Mouse (Mus musculus) small intestine, adult 2 months (tissue): Measurements from ENCODE around the gene Hnrnpm. TPM values are rescaled to one million over a fixed set of nuclear protein-coding genes. Genes with fewer than 3 reads are reported as not detected.
"Not testable (repeated sequence)": the region's sequence is repeated elsewhere in the genome, so short reads cannot be mapped to it uniquely, and the experiment has no call there.

Experiments used
- H3K27ac ChIP-seq: fragments of 200-500 bp; 2 replicates; pipeline ENCODE4 v1.5.1; 2012; ENCODE audit warnings: low read depth, low read length, control low read depth, inconsistent platforms; ENCODE audit not compliant: insufficient read depth
- H3K27me3 ChIP-seq: fragments of 200-500 bp; 2 replicates; pipeline ENCODE4 v1.6.1; 2012; ENCODE audit warnings: mild to moderate bottlenecking, moderate library complexity, low read length, inconsistent platforms; ENCODE audit not compliant: control insufficient read depth, insufficient read depth
- H3K36me3 ChIP-seq: fragments of 200-500 bp; 2 replicates; pipeline ENCODE4 v1.6.1; 2012; ENCODE audit warnings: mild to moderate bottlenecking, low read length, control low read depth, inconsistent platforms; ENCODE audit not compliant: control insufficient read depth, insufficient read depth
- H3K4me1 ChIP-seq: fragments of 200-500 bp; 2 replicates; pipeline ENCODE4 v1.6.1; 2012; ENCODE audit warnings: low read length, inconsistent platforms, mixed read lengths; ENCODE audit not compliant: control insufficient read depth, insufficient read depth, insufficient read length
- H3K4me3 ChIP-seq: fragments of 200-500 bp; 2 replicates; pipeline ENCODE4 v1.5.1; 2012; ENCODE audit warnings: low read depth, mild to moderate bottlenecking, control low read depth, inconsistent platforms, low read length, moderate library complexity
- CTCF ChIP-seq: fragments of 200-500 bp; IDR thresholded peaks from 2 replicates; pipeline ENCODE4 v1.5.1; 2012; ENCODE audit warnings: low read depth, mild to moderate bottlenecking, control low read depth, inconsistent platforms, low read length, moderate library complexity, mixed read lengths; ENCODE audit not compliant: insufficient replicate concordance, insufficient read length; ENCODE audit errors: extremely low read depth
- POLR2A ChIP-seq: fragments of 200-500 bp; IDR thresholded peaks from 2 replicates; pipeline ENCODE4 v1.6.1; 2012; ENCODE audit warnings: low read depth, mild to moderate bottlenecking, control low read depth, inconsistent platforms, low read length, moderate library complexity
- WGBS: fragments of 180-500 bp; shearing (Covaris S2); methylation state at CpG from one replicate; pipeline ENCODE4 v1.1.7; 2018; 5-methylcytosine and 5-hydroxymethylcytosine counted together
- polyA plus RNA-seq: library from polyadenylated mRNA; depleted of rRNA; stranded (reverse); fragments of >200 nt; gene quantifications from 2 replicates; pipeline ENCODE4 v1.2.3, GENCODE M21; 2012

The Hnrnpm gene
- polyA plus RNA-seq, 1 experiment: 91.7 TPM

GRCm38 (mm10) chr17:33627281-33627680, 59.4 kb downstream of the Hnrnpm start:
- H3K27ac ChIP-seq: no peak overlapping the region
- H3K36me3 ChIP-seq: peaks cover 7% of the 10 kb centered on the region; the same call in 1 of the 2 replicates
- no peak for TF ChIP-seq CTCF
- no peak for TF ChIP-seq POLR2A
- no peak overlapping the region for H3K4me3 ChIP-seq
- peaks cover 4% of the 10 kb centered on the region for H3K4me1 ChIP-seq
- H3K27me3 ChIP-seq: no peaks in the 10 kb centered on the region
- 93% methylated on average over 3 of the region's 3 CpGs for WGBS

- not testable (repeated sequence) for H3K4me1 ChIP-seq, H3K27me3 ChIP-seq, H3K27ac ChIP-seq, H3K36me3 ChIP-seq, H3K4me3 ChIP-seq
- WGBS: 90% methylated on average over 5 of the region's 5 CpGs
Observed at GRCm38 (mm10) chr17:33613726-33614125, 72.9 kb downstream of the Hnrnpm start.

- no peak overlapping the region for H3K4me3 ChIP-seq
- H3K4me1 ChIP-seq: no peaks in the 10 kb centered on the region
- H3K27me3 ChIP-seq: no peaks in the 10 kb centered on the region
- no peak for TF ChIP-seq CTCF
- no peak for TF ChIP-seq POLR2A
- no peaks in the 10 kb centered on the region for H3K36me3 ChIP-seq
- no peak overlapping the region for H3K27ac ChIP-seq
- WGBS: 79% methylated on average over 7 of the region's 7 CpGs
Observed at GRCm38 (mm10) chr17:33610548-33610947, 76.1 kb downstream of the Hnrnpm start.

- H3K4me1 ChIP-seq: no peaks in the 10 kb centered on the region
- 87% methylated on average over 2 of the region's 2 CpGs for WGBS
- no peaks in the 10 kb centered on the region for H3K27me3 ChIP-seq
- H3K27ac ChIP-seq: no peak overlapping the region
- no peak overlapping the region for H3K4me3 ChIP-seq
- H3K36me3 ChIP-seq: no peaks in the 10 kb centered on the region
- TF ChIP-seq CTCF (no peak), POLR2A (no peak)
Observed at GRCm38 (mm10) chr17:33607273-33607672, 79.4 kb downstream of the Hnrnpm start.

- 79% methylated on average over 12 of the region's 12 CpGs for WGBS
- Histone ChIP-seq H3K36me3 (no peaks in the 10 kb centered on the region), H3K27me3 (no peaks in the 10 kb centered on the region), H3K27ac (no peak overlapping the region), H3K4me3 (no peak overlapping the region), H3K4me1 (no peaks in the 10 kb centered on the region)
- TF ChIP-seq POLR2A: no peak
- no peak for TF ChIP-seq CTCF
Observed at GRCm38 (mm10) chr17:33601947-33602346, 84.7 kb downstream of the Hnrnpm start.

GRCm38 (mm10) chr17:33600831-33601230, 85.8 kb downstream of the Hnrnpm start:
- Histone ChIP-seq H3K27me3 (no peaks in the 10 kb centered on the region), H3K4me3 (no peak overlapping the region), H3K27ac (no peak overlapping the region), H3K36me3 (no peaks in the 10 kb centered on the region), H3K4me1 (no peaks in the 10 kb centered on the region)
- 76% methylated on average over 3 of the region's 3 CpGs for whole genome bisulfite sequencing
- TF ChIP-seq CTCF (no peak), POLR2A (no peak)

- 83% methylated on average over 8 of the region's 8 CpGs for WGBS
- Histone ChIP-seq H3K27ac (no peak overlapping the region), H3K4me3 (no peak overlapping the region), H3K4me1 (no peaks in the 10 kb centered on the region), H3K27me3 (no peaks in the 10 kb centered on the region), H3K36me3 (no peaks in the 10 kb centered on the region)
- no peak for TF ChIP-seq POLR2A
- TF ChIP-seq CTCF: no peak
Observed at GRCm38 (mm10) chr17:33599836-33600475, 86.7 kb downstream of the Hnrnpm start.

- TF ChIP-seq POLR2A: no peak
- TF ChIP-seq CTCF: no peak
- Histone ChIP-seq H3K27ac (no peak overlapping the region), H3K4me1 (no peaks in the 10 kb centered on the region), H3K36me3 (no peaks in the 10 kb centered on the region), H3K4me3 (no peak overlapping the region), H3K27me3 (no peaks in the 10 kb centered on the region)
- 81% methylated on average over 5 of the region's 5 CpGs for WGBS
Observed at GRCm38 (mm10) chr17:33598506-33598905, 88.2 kb downstream of the Hnrnpm start.
